Comparison of ENCODE assay signal across 16 mouse cellular contexts in the genomic region with DNA sequence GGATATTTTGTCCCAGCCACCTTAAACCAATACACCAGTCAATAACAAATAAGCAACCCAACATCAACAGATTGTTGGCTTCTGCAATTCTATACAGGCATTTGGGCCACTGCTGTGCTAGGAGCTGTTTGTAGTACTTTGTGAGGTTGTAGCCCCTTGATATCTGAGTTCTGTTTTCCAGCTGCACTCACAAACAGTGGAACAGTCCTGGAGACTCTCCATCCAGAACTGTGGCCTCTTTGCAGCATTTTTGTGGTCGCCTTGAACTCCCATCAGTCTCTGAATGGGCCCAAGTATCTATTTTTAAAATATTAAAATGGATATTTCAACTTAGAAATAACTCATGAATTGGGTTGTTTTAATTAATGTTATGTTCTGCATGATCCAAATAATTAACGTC.
"Had no signal": no experiment of that assay in that cellular context is flagged by ENCODE, and none has a peak within 500 bp of the region (broad histone marks: within the 10 kb centered on the region; RNA-seq: fewer than 3 reads in every experiment).

No protein-coding gene starts in this region.

- H3K4me3 ChIP-seq: neural tube, embryonic 13.5 days; neural tube, embryonic 15.5 days; stomach, embryonic 15.5 days had no signal

- H3K27ac ChIP-seq: neural tube, embryonic 13.5 days; neural tube, embryonic 15.5 days; stomach, embryonic 15.5 days; stomach, postnatal 0 days had no signal

- DNase-seq: retina, postnatal 1 day; right cerebral cortex, adult 18-20 months; right cerebral cortex, postnatal 14 days; right cerebral cortex, postnatal 25 days; right cerebral cortex, postnatal 4 days; spleen, adult 18-20 months; thymus, adult 18-20 months; thymus, adult 2 months; thymus, postnatal 14 days; thymus, postnatal 25 days; thymus, postnatal 36 days; thymus, postnatal 4 days had no signal

- H3K4me1 ChIP-seq: neural tube, embryonic 13.5 days; neural tube, embryonic 15.5 days; stomach, embryonic 15.5 days had no signal
